Mouse (Mus musculus) hindbrain, embryonic 11.5 days (tissue): ENCODE measurements at regions not wholly inside any gene's neighbourhood (a gene's known extent, or its start where the extent isn't known, plus 50 kb on each side); places are given as distances from the start of the nearest gene placed in this dataset.

Experiments used
- ATAC-seq: fragments of 200-750 bp; cut with Nextera tagmentation; 2 replicates; pipeline ENCODE4 v1.8.0; 2017; ENCODE audit warnings: mild to moderate bottlenecking, moderate TSS enrichment, moderate library complexity; ENCODE audit not compliant: low FRiP score
- DNase-seq: peaks from one replicate; pipeline ENCODE4 v3.0.0-alpha.2; 2015; ENCODE audit warnings: low spot score
- H3K27ac ChIP-seq: fragments of 300-500 bp; sonication (generic); 2 replicates; pipeline ENCODE4 v1.5.1; 2014; ENCODE audit warnings: mild to moderate bottlenecking, low read depth, low read length
- H3K27me3 ChIP-seq: fragments of 300-500 bp; sonication (generic); 2 replicates; pipeline ENCODE4 v1.6.1; 2014; ENCODE audit warnings: mild to moderate bottlenecking, low read length, moderate library complexity, mixed read lengths; ENCODE audit not compliant: control insufficient read depth, insufficient read depth
- H3K36me3 ChIP-seq: fragments of 300-500 bp; sonication (generic); 2 replicates; pipeline ENCODE4 v1.6.1; 2014; ENCODE audit warnings: mild to moderate bottlenecking, low read length, moderate library complexity, mixed read lengths; ENCODE audit not compliant: control insufficient read depth, insufficient read depth
- H3K4me1 ChIP-seq: fragments of 300-500 bp; sonication (generic); replicated peaks from 2 replicates; pipeline ENCODE4 v1.6.1; 2014; ENCODE audit warnings: low read length, mixed read lengths; ENCODE audit not compliant: control insufficient read depth, insufficient read depth
- H3K4me2 ChIP-seq: fragments of 300-500 bp; sonication (generic); replicated peaks from 2 replicates; pipeline ENCODE4 v1.6.1; 2014; ENCODE audit warnings: mild to moderate bottlenecking, low read depth, low read length
- H3K4me3 ChIP-seq: fragments of 300-500 bp; sonication (generic); 2 replicates; pipeline ENCODE4 v1.5.1; 2014; ENCODE audit warnings: low read depth, low read length
- H3K9ac ChIP-seq: fragments of 300-500 bp; sonication (generic); 2 replicates; pipeline ENCODE4 v1.6.1; 2014; ENCODE audit warnings: low read depth, low read length
- H3K9me3 ChIP-seq: fragments of 300-500 bp; sonication (generic); 2 replicates; pipeline ENCODE4 v1.6.1; 2016; ENCODE audit warnings: low read length; ENCODE audit not compliant: control insufficient read depth
- WGBS: fragments of 180-500 bp; shearing (Covaris S2); extraction: QIAGEN DNeasy Blood & Tissue Kit; methylation state at CpG from one replicate; pipeline ENCODE4 v1.1.7; 2014; 5-methylcytosine and 5-hydroxymethylcytosine counted together

- Histone ChIP-seq H3K27ac (no peak overlapping the region), H3K36me3 (no peaks in the 10 kb centered on the region), H3K4me1 (no peaks in the 10 kb centered on the region), H3K4me2 (no peak overlapping the region), H3K9me3 (no peaks in the 10 kb centered on the region), H3K9ac (no peak overlapping the region), H3K27me3 (no peaks in the 10 kb centered on the region), H3K4me3 (no peak overlapping the region)
- no peak for ATAC-seq
- WGBS, result 91% methylated on average over 7 of the region's 7 CpGs
- no peak for DNase-seq
Measured at GRCm38 (mm10) chr10:85242701-85243100, 57.8 kb upstream of the Cry1 start.

- Histone ChIP-seq H3K4me3 (no peak overlapping the region), H3K4me1 (no peaks in the 10 kb centered on the region), H3K36me3 (no peaks in the 10 kb centered on the region), H3K27me3 (no peaks in the 10 kb centered on the region), H3K9ac (no peak overlapping the region), H3K27ac (no peak overlapping the region), H3K9me3 (no peaks in the 10 kb centered on the region), H3K4me2 (no peak overlapping the region)
- no peak for DNase-seq
- ATAC-seq, result no peak
- 87% methylated on average over 6 of the region's 6 CpGs for WGBS
Measured at GRCm38 (mm10) chr10:85243556-85243955, 58.7 kb upstream of the Cry1 start.

GRCm38 (mm10) chr10:85265746-85266145, 80.9 kb upstream of the Cry1 start:
- Histone ChIP-seq H3K4me2 (no peak overlapping the region), H3K4me3 (no peak overlapping the region), H3K27me3 (no peaks in the 10 kb centered on the region), H3K27ac (no peak overlapping the region), H3K9ac (no peak overlapping the region), H3K9me3 (no peaks in the 10 kb centered on the region), H3K4me1 (no peaks in the 10 kb centered on the region), H3K36me3 (no peaks in the 10 kb centered on the region)
- 50% methylated on average over 5 of the region's 5 CpGs for WGBS
- ATAC-seq (no peak), DNase-seq (no peak)

GRCm38 (mm10) chr10:85266148-85266547, 81.3 kb upstream of the Cry1 start:
- Histone ChIP-seq H3K36me3 (no peaks in the 10 kb centered on the region), H3K27ac (no peak overlapping the region), H3K4me3 (no peak overlapping the region), H3K27me3 (no peaks in the 10 kb centered on the region), H3K4me1 (no peaks in the 10 kb centered on the region), H3K9ac (no peak overlapping the region), H3K9me3 (no peaks in the 10 kb centered on the region), H3K4me2 (no peak overlapping the region)
- ATAC-seq, result no peak
- no peak for DNase-seq
- 44% methylated on average over 10 of the region's 10 CpGs for WGBS

- DNase-seq (no peak), ATAC-seq (no peak)
- Histone ChIP-seq H3K27ac (no peak overlapping the region), H3K4me2 (no peak overlapping the region), H3K9ac (no peak overlapping the region), H3K4me1 (no peaks in the 10 kb centered on the region), H3K9me3 (no peaks in the 10 kb centered on the region), H3K36me3 (no peaks in the 10 kb centered on the region), H3K4me3 (no peak overlapping the region), H3K27me3 (no peaks in the 10 kb centered on the region)
- WGBS, result 85% methylated on average over 4 of the region's 4 CpGs
Measured at GRCm38 (mm10) chr10:85266796-85267195, 81.9 kb upstream of the Cry1 start.

GRCm38 (mm10) chr10:85270209-85270608, 85.3 kb upstream of the Cry1 start:
- no peak for DNase-seq
- Histone ChIP-seq H3K4me1 (no peaks in the 10 kb centered on the region), H3K27me3 (no peaks in the 10 kb centered on the region), H3K4me2 (no peak overlapping the region), H3K27ac (no peak overlapping the region), H3K9me3 (no peaks in the 10 kb centered on the region), H3K36me3 (no peaks in the 10 kb centered on the region), H3K4me3 (no peak overlapping the region), H3K9ac (no peak overlapping the region)
- ATAC-seq, result no peak
- 79% methylated on average over 6 of the region's 6 CpGs for WGBS

GRCm38 (mm10) chr10:85276793-85277192, 91.9 kb upstream of the Cry1 start:
- H3K36me3 ChIP-seq, result no peaks in the 10 kb centered on the region

GRCm38 (mm10) chr10:85291733-85292476, 94.7 kb upstream of the Btbd11 start:
- 89% methylated on average over 5 of the region's 5 CpGs for WGBS
- DNase-seq, result no peak
- no peak overlapping the region for H3K27ac ChIP-seq
- H3K27me3 ChIP-seq, result no peaks in the 10 kb centered on the region
- no peak overlapping the region for H3K4me2 ChIP-seq
- no peaks in the 10 kb centered on the region for H3K36me3 ChIP-seq
- H3K4me3 ChIP-seq, result no peak overlapping the region
- no peak for ATAC-seq
- H3K9ac ChIP-seq, result no peak overlapping the region
- H3K9me3 ChIP-seq, result no peaks in the 10 kb centered on the region
- no peaks in the 10 kb centered on the region for H3K4me1 ChIP-seq

More at GRCm38 (mm10) chr10:85276793-85277192, 91.9 kb upstream of the Cry1 start:
- no peaks in the 10 kb centered on the region for H3K27me3 ChIP-seq
- H3K9me3 ChIP-seq, result no peaks in the 10 kb centered on the region
- no peak overlapping the region for H3K9ac ChIP-seq
- DNase-seq, result no peak
- no peak overlapping the region for H3K27ac ChIP-seq
- ATAC-seq, result no peak
- no peaks in the 10 kb centered on the region for H3K4me1 ChIP-seq
- no peak overlapping the region for H3K4me2 ChIP-seq
- WGBS, result 92% methylated on average over 2 of the region's 2 CpGs
- no peak overlapping the region for H3K4me3 ChIP-seq

- Histone ChIP-seq H3K4me2 (no peak overlapping the region), H3K27ac (no peak overlapping the region), H3K4me3 (no peak overlapping the region), H3K27me3 (no peaks in the 10 kb centered on the region), H3K36me3 (no peaks in the 10 kb centered on the region), H3K4me1 (no peaks in the 10 kb centered on the region), H3K9me3 (no peaks in the 10 kb centered on the region), H3K9ac (no peak overlapping the region)
- DNase-seq, result no peak
- WGBS, result 60% methylated on average over 2 of the region's 2 CpGs
- ATAC-seq, result no peak
Measured at GRCm38 (mm10) chr10:85292477-85292855, 94.1 kb upstream of the Btbd11 start.
